Mouse (Mus musculus) lung, postnatal 36 days (tissue): Measurements from ENCODE around the gene Etfa.
A peak's percentile ranks its signal among the peaks of the same experiment; 100 is the strongest.

Experiments
- DNase-seq: peaks from one replicate; pipeline ENCODE4 v3.0.0; 2022; ENCODE audit warnings: mixed read lengths

Etfa gene

GRCm38 (mm10) chr9:55510651-55511235 is 1.3 kb downstream of the Etfa start:
- DNase-seq = no peak

- DNase-seq = no peak
Observed at GRCm38 (mm10) chr9:55509731-55510130, 2.3 kb downstream of the Etfa start.

GRCm38 (mm10) chr9:55508701-55509100 is 3.3 kb downstream of the Etfa start:
- no peak for DNase-seq

- DNase-seq = peak; percentile 60
Observed at GRCm38 (mm10) chr9:55507922-55508321, 4.1 kb downstream of the Etfa start.

GRCm38 (mm10) chr9:55482116-55482515 is 29.9 kb downstream of the Etfa start:
- DNase-seq = peak; percentile 15

GRCm38 (mm10) chr9:55478699-55479098 is 33.3 kb downstream of the Etfa start:
- DNase-seq = no peak

- DNase-seq = no peak
Observed at GRCm38 (mm10) chr9:55476084-55476483, 36.0 kb downstream of the Etfa start.

GRCm38 (mm10) chr9:55468397-55468796 is 43.6 kb downstream of the Etfa start:
- DNase-seq = peak; percentile 12

- no peak for DNase-seq
Observed at GRCm38 (mm10) chr9:55453366-55453765, 58.7 kb downstream of the Etfa start.

GRCm38 (mm10) chr9:55452906-55453305 is 59.1 kb downstream of the Etfa start:
- no peak for DNase-seq

GRCm38 (mm10) chr9:55451426-55451825 is 60.6 kb downstream of the Etfa start:
- no peak for DNase-seq

- DNase-seq = no peak
Observed at GRCm38 (mm10) chr9:55450035-55450434, 62.0 kb downstream of the Etfa start.

GRCm38 (mm10) chr9:55449108-55449507 is 62.9 kb downstream of the Etfa start:
- DNase-seq = no peak

- DNase-seq = no peak
Observed at GRCm38 (mm10) chr9:55447509-55447908, 64.5 kb downstream of the Etfa start.

- no peak for DNase-seq
Observed at GRCm38 (mm10) chr9:55439206-55439780, 72.8 kb downstream of the Etfa start.

GRCm38 (mm10) chr9:55438433-55438832 is 73.6 kb downstream of the Etfa start:
- no peak for DNase-seq

GRCm38 (mm10) chr9:55433875-55434274 is 78.2 kb downstream of the Etfa start:
- DNase-seq = no peak

- no peak for DNase-seq
Observed at GRCm38 (mm10) chr9:55432306-55433289, 79.4 kb downstream of the Etfa start.

- peak; percentile 60 for DNase-seq
Observed at GRCm38 (mm10) chr9:55430133-55430532, 81.9 kb downstream of the Etfa start.

GRCm38 (mm10) chr9:55429242-55429975 is 82.6 kb downstream of the Etfa start:
- DNase-seq = peak; percentile 90

- DNase-seq = no peak
Observed at GRCm38 (mm10) chr9:55425271-55425810, 86.7 kb downstream of the Etfa start.
